Mouse (Mus musculus): ENCODE data around the gene Tradd. TPM values are rescaled to one million over a fixed set of nuclear protein-coding genes. Genes with fewer than 3 reads are reported as not detected.

The Tradd gene
- total and polyA plus RNA-seq, 2 experiments from 2014 or later = 14.6 to 15.6 TPM

DNA sequence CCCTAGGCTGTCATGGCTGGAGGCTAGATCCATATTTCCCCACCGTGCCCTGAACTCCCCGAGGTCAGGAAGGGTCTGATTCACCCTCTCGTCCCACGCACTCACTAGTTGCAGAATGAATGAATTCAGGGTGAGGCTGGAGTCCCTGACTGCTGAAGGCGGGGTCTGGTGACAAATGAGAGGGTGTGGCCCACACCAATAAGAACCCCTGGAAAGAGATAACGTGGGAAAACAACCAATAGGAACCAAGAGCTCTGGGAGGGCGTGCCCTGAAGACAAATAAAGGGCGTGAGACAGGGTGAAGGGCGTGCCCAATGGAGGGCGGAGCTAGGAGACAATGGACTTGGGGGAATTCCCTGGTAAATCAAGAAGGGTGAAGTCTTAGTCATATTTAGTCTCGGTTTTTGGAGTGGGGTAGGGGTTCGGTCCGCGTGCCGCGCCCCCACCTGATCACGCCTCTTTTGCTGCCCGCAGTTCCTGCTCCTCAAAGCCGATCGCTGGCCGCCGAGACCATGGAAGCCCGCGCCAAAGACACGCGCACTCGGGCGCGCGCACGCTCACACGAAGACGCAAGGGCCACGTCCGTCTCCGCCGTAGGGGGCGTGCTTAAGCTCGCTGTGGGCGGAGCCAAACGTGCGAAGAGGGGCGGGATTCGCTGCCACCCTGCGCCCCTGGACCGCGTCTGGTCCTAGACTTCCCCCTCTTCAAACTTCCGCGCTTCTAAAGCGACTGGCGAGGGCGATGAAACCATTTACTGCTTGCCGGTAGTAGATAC, 24.7 kb upstream of the Tradd start:
- TF ChIP-seq CTCF (IDR thresholded peaks at IDR 0.05; ENCODE audit: low read depth) = peak; percentile 53
- Histone ChIP-seq H3K27ac (peak overlapping the region; percentile 94), H3K27me3 (ENCODE audit: insufficient read depth, low read length) (no peaks in the 10 kb centered on the region), H3K36me3 (ENCODE audit: insufficient read depth, low read length) (no peaks in the 10 kb centered on the region), H3K4me1 (ENCODE audit: insufficient read depth, low read length) (peaks cover 18% of the 10 kb centered on the region; the same call in 1 of the 2 replicates), H3K9ac (replicated peaks; ENCODE audit: low read length) (peak overlapping the region; percentile 74), H3K4me3 (ENCODE audit: low read length) (peak overlapping the region; percentile 54), H3K4me2 (ENCODE audit: low read depth, low read length) (peak overlapping the region; percentile 72), H3K9me3 (ENCODE audit: low read length) (no peaks in the 10 kb centered on the region)
- DNase-seq (ENCODE audit: low spot score) (peak; percentile 99), ATAC-seq (peak; percentile 93)
- 1% methylated on average over 53 of the region's 53 CpGs for WGBS

DNA sequence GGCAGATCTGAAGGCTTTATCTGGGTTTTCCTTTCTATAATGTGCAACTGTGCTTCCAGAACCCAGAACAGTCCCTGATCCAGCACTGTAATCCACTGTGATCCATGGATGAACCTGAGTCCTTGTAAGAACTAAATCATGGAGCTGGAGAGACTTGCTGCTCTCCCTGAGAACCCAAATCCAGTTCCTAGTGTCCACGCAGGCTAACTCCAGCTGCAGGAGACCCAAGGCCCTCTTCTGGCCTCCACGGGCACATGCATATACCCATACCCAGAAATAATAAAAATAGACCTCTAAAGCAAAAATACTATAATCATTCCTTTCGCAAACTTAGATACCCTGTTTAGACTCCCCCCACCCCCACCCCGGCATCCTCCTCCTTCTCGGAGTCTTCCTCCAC, 23.8 kb upstream of the Tradd start:
- Histone ChIP-seq H3K27me3 (ENCODE audit: insufficient read depth, low read length) (no peaks in the 10 kb centered on the region), H3K4me3 (ENCODE audit: low read length) (peak overlapping the region; percentile 54), H3K27ac (no peak overlapping the region), H3K4me2 (ENCODE audit: low read depth, low read length) (peak overlapping the region; percentile 72), H3K4me1 (ENCODE audit: insufficient read depth, low read length) (peaks cover 18% of the 10 kb centered on the region; the same call in 1 of the 2 replicates), H3K9ac (replicated peaks; ENCODE audit: low read length) (peak overlapping the region; percentile 74; the same call in 1 of the 2 replicates), H3K9me3 (ENCODE audit: low read length) (no peaks in the 10 kb centered on the region), H3K36me3 (ENCODE audit: insufficient read depth, low read length) (no peaks in the 10 kb centered on the region)
- no peak for ATAC-seq
- WGBS = 67% methylated on average over 5 of the region's 5 CpGs
- no peak for DNase-seq (ENCODE audit: low spot score)
- no peak; the same call in 1 of the 2 replicates for TF ChIP-seq CTCF (IDR thresholded peaks at IDR 0.05; ENCODE audit: low read depth)

GRCm38 (mm10) chr8:105286907-105287306, 22.5 kb upstream of the Tradd start:
- WGBS = 81% methylated on average over 4 of the region's 4 CpGs
- no peak overlapping the region for H3K4me3 ChIP-seq (ENCODE audit: low read length)

DNA sequence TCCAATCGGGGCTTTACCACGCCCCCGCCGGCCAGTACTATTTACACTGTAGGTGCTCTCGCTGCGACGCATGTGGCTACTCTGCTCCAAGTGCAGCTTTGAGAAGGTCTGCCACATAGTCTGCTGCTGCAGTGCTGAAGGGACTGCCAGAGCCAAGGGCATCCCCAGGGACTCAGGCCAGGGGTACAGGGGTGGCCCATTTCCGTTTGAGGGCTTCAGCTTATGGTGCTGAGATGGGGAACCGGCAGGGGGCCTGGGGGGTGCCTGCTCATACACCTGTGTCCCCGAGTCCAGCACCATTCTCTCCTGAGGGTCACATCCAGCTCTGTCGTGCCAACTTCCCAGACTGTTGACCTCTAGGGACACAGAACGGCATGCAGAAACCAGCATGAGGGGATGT, 21.1 kb upstream of the Tradd start:
- no peaks in the 10 kb centered on the region for H3K27me3 ChIP-seq (ENCODE audit: insufficient read depth, low read length)
- H3K9me3 ChIP-seq (ENCODE audit: low read length) = no peaks in the 10 kb centered on the region
- no peaks in the 10 kb centered on the region for H3K36me3 ChIP-seq (ENCODE audit: insufficient read depth, low read length)
- no peak for TF ChIP-seq CTCF (IDR thresholded peaks at IDR 0.05; ENCODE audit: low read depth)
- no peak overlapping the region for H3K4me2 ChIP-seq (ENCODE audit: low read depth, low read length)
- DNase-seq (ENCODE audit: low spot score) (no peak), ATAC-seq (no peak)
- H3K9ac ChIP-seq (replicated peaks; ENCODE audit: low read length) = no peak overlapping the region
- H3K4me3 ChIP-seq (ENCODE audit: low read length) = no peak overlapping the region
- peaks cover 18% of the 10 kb centered on the region; the same call in 1 of the 2 replicates for H3K4me1 ChIP-seq (ENCODE audit: insufficient read depth, low read length)
- 43% methylated on average over 12 of the region's 12 CpGs for WGBS
- H3K27ac ChIP-seq = no peak overlapping the region

More at GRCm38 (mm10) chr8:105286907-105287306, 22.5 kb upstream of the Tradd start:
- TF ChIP-seq CTCF (IDR thresholded peaks at IDR 0.05; ENCODE audit: low read depth) = no peak
- no peak for ATAC-seq
- Histone ChIP-seq H3K9me3 (ENCODE audit: low read length) (no peaks in the 10 kb centered on the region), H3K4me2 (ENCODE audit: low read depth, low read length) (peak overlapping the region; percentile 37), H3K27ac (no peak overlapping the region), H3K9ac (replicated peaks; ENCODE audit: low read length) (no peak overlapping the region), H3K36me3 (ENCODE audit: insufficient read depth, low read length) (no peaks in the 10 kb centered on the region), H3K27me3 (ENCODE audit: insufficient read depth, low read length) (no peaks in the 10 kb centered on the region), H3K4me1 (ENCODE audit: insufficient read depth, low read length) (peaks cover 18% of the 10 kb centered on the region; the same call in 1 of the 2 replicates)
- DNase-seq (ENCODE audit: low spot score) = no peak

DNA sequence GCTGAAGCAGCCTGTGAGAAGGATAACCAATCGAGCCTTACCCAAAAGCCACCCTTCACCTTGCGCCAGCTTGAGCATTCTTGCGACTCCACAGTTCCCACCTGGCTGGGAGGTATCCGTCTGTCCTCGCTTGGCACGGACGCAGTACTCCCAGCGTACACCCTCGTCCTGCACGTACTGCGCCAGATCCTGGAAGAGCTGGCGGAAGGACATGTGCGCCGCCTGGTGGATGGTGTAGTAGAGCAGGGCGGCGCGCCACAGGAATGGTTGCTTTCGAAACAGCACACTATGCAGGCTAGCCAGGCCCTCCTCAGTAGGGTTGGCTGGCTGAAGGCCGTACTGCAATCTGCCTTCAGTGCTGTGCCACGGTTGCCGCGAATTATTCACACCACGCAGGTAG, 18.7 kb upstream of the Tradd start:
- peaks cover 17% of the 10 kb centered on the region for H3K4me1 ChIP-seq (ENCODE audit: insufficient read depth, low read length)
- H3K27ac ChIP-seq = no peak overlapping the region
- no peaks in the 10 kb centered on the region for H3K27me3 ChIP-seq (ENCODE audit: insufficient read depth, low read length)
- no peaks in the 10 kb centered on the region for H3K9me3 ChIP-seq (ENCODE audit: low read length)
- ATAC-seq (peak; percentile 31; the same call in 1 of the 2 replicates), DNase-seq (ENCODE audit: low spot score) (no peak)
- no peak overlapping the region for H3K4me2 ChIP-seq (ENCODE audit: low read depth, low read length)
- WGBS = 31% methylated on average over 23 of the region's 23 CpGs
- H3K4me3 ChIP-seq (ENCODE audit: low read length) = no peak overlapping the region
- no peak overlapping the region for H3K9ac ChIP-seq (replicated peaks; ENCODE audit: low read length)
- TF ChIP-seq CTCF (IDR thresholded peaks at IDR 0.05; ENCODE audit: low read depth) = peak; percentile 75
- H3K36me3 ChIP-seq (ENCODE audit: insufficient read depth, low read length) = no peaks in the 10 kb centered on the region

- ATAC-seq (no peak), DNase-seq (ENCODE audit: low spot score) (no peak)
- no peaks in the 10 kb centered on the region for H3K9me3 ChIP-seq (ENCODE audit: low read length)
- WGBS = 92% methylated on average over 4 of the region's 4 CpGs
- H3K27me3 ChIP-seq (ENCODE audit: insufficient read depth, low read length) = no peaks in the 10 kb centered on the region
- no peak overlapping the region for H3K27ac ChIP-seq
- no peak overlapping the region for H3K4me3 ChIP-seq (ENCODE audit: low read length)
- H3K9ac ChIP-seq (replicated peaks; ENCODE audit: low read length) = no peak overlapping the region
- H3K4me2 ChIP-seq (ENCODE audit: low read depth, low read length) = no peak overlapping the region
- H3K36me3 ChIP-seq (ENCODE audit: insufficient read depth, low read length) = no peaks in the 10 kb centered on the region
- no peak for TF ChIP-seq CTCF (IDR thresholded peaks at IDR 0.05; ENCODE audit: low read depth)
- H3K4me1 ChIP-seq (ENCODE audit: insufficient read depth, low read length) = peaks cover 17% of the 10 kb centered on the region
Observed at GRCm38 (mm10) chr8:105282239-105282638, 17.8 kb upstream of the Tradd start.

- no peaks in the 10 kb centered on the region for H3K36me3 ChIP-seq (ENCODE audit: insufficient read depth, low read length)
- 86% methylated on average over 12 of the region's 12 CpGs for WGBS
- no peak for TF ChIP-seq CTCF (IDR thresholded peaks at IDR 0.05; ENCODE audit: low read depth)
Observed at GRCm38 (mm10) chr8:105281821-105282220, 17.4 kb upstream of the Tradd start.

More at GRCm38 (mm10) chr8:105281821-105282220, 17.4 kb upstream of the Tradd start:
- H3K27me3 ChIP-seq (ENCODE audit: insufficient read depth, low read length) = peaks cover 2% of the 10 kb centered on the region; the same call in 1 of the 2 replicates
- no peak overlapping the region for H3K4me2 ChIP-seq (ENCODE audit: low read depth, low read length)
- DNase-seq (ENCODE audit: low spot score) (no peak), ATAC-seq (no peak)
- H3K4me3 ChIP-seq (ENCODE audit: low read length) = no peak overlapping the region
- peaks cover 17% of the 10 kb centered on the region for H3K4me1 ChIP-seq (ENCODE audit: insufficient read depth, low read length)
- H3K9me3 ChIP-seq (ENCODE audit: low read length) = no peaks in the 10 kb centered on the region
- H3K9ac ChIP-seq (replicated peaks; ENCODE audit: low read length) = no peak overlapping the region
- H3K27ac ChIP-seq = no peak overlapping the region
